Mouse (Mus musculus): ENCODE results near the gene Eif4a1.

Eif4a1 gene

DNA sequence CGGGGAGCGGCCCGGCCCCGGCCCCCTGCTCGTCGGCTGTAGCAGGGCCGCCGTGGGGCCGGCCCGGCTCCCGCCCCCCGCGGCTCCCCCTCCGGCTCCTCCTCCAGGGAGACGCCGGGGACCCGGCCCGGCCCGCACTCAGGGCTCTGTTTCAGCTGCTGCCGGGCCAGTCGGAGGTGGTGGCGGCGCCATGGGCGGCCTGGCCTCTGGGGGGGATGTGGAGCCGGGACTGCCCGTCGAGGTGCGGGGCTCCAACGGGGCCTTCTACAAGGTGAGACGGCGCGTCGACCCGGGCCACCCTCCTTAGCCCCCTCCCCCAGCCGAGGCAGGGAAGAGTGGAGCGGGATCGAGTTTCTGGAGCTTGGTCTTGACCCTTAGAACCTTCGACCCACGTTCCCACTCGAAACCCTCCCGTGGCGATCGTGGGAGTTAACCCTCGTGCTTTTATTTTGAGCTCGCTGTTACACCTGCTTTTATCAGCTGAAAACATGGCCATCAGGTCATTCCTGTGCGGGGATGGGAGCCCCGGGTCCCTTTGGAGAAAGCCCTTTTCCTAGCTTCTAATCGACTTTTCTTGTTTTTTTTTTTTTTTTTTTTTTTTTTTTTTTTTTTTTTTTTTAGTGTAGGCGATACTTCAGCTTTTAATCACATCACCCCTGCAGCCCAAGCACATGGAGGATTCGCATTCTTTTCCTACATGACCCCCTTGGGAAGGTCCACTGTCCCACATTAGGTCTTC is 38.9 kb downstream of the Eif4a1 start:
- no peak for TF ChIP-seq GATA4 (IDR thresholded peaks at IDR 0.05; ENCODE audit: insufficient replicate concordance, low read length)

GRCm38 (mm10) chr11:69632284-69633089 is 39.7 kb downstream of the Eif4a1 start, which contains the start of gene Fxr2:
Gene Fxr2, plus strand, starts transcription at chr11:69632990.
- TF ChIP-seq GATA4 (IDR thresholded peaks at IDR 0.05; ENCODE audit: insufficient replicate concordance, low read length) = peak; percentile 30; the same call in 1 of the 2 replicates

GRCm38 (mm10) chr11:69629802-69630201 is 42.4 kb downstream of the Eif4a1 start:
- TF ChIP-seq GATA4 (IDR thresholded peaks at IDR 0.05; ENCODE audit: insufficient replicate concordance, low read length) = no peak

DNA sequence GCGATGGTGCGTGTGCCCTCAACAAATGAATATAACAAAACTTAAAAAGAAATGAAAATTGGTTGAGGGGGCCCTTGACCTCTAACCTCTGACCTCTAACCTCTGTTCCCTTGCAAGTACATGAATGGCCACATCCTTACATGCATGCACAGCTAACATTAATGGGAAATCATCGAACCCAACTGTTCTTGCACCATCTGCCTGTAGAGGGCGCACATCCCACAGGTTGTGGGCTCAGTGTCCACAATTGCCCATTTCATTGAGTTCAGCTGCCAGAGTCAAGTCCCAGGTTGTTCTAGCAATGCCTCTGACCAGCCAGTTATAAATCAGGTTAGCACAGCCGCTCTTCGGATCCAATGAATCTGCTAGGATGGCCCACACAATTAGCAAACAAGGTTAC is 43.9 kb downstream of the Eif4a1 start:
- no peak for TF ChIP-seq GATA4 (IDR thresholded peaks at IDR 0.05; ENCODE audit: insufficient replicate concordance, low read length)

DNA sequence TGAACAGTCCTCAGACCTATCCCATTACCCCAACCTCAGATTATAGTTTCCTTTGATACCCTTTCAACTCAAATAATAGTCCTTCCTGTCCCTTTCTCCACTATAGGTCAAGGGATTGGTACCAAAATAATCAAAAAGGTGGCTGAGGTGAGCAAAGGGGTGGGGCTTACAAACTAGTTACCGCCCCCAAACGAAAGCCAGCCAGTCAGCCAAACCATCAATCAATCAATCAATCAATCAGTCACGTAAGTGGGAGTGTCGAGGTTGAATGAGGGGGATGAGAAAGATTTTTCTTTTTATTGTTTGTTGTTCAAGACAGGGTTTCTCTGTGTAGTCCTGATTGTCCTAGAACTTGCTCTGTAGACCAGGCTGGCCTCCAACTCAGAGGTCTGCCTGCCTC is 49.2 kb downstream of the Eif4a1 start:
- TF ChIP-seq GATA4 (IDR thresholded peaks at IDR 0.05; ENCODE audit: insufficient replicate concordance, low read length) = no peak

GRCm38 (mm10) chr11:69622406-69622805 is 49.8 kb downstream of the Eif4a1 start:
- TF ChIP-seq GATA4 (IDR thresholded peaks at IDR 0.05; ENCODE audit: insufficient replicate concordance, low read length) = no peak

DNA sequence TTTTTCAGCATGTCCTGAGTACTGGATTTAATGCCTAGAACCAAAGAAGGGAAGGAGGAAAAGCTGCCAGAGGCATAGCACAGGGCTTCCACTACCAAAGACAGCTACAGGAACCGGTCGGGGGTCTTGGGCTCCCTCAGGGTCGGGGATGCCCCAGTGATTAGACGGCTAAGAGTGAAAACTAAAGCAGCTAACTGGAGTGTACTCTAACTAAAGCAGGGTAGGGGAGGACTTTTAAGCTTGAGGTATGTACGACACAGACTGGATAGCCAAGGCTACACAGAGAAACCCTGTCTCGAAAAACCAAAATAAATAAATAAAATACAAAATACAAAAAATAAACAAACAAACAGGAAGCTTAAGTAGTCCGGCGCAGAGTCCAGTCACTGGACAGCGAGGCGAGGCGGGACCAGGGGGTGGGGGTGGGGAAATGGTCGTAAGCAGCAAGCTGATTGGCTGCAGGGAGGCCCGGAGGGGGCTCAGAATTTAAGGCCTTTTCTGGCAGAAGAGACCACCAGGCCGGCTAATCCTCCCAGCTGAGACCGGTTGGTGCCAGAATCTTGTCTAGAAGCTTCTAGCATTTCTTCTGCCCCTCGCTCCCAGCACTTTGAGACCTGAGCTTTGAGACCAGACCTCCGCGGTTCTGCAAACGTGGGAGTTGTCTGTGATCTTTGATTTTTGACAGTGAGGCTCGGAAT is 50.5 kb downstream of the Eif4a1 start, which contains the start of gene Sat2:
TSS of gene Sat2 (plus strand) at position 454 of the 698 bp plus-strand sequence.
- no peak for TF ChIP-seq GATA4 (IDR thresholded peaks at IDR 0.05; ENCODE audit: insufficient replicate concordance, low read length)

DNA sequence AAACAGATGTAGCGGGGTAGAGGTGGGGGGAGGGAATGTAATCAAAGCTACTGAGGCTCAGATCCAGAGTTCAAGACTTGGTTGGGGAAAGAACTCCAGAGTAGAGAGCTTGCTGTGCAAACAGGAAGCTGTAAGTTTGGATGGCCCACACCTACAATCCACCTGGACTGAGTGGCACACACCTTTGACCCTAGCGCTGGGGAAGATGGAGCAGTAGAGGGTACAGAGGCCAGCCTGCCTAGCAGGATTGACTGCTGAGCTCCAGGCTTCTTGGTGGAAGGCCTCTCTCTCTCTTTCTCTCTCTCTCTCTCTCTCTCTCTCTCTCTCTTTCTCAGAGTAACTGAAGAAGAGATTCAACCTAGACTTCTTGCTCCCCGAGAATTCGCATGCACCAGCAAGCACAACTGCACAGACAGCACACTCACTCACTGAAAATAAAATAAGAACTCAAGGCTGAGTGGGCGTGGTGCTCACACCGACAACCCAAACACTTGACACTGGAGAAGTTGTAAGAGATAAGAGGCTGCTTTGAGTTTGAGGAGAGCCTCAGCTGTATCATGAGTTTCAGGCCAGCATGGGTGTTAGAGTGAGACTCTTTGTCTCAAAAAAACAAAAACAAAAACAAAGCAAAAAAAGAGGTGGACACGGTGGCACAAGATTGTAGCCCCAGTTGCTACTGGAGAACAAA is 51.7 kb downstream of the Eif4a1 start:
- TF ChIP-seq GATA4 (IDR thresholded peaks at IDR 0.05; ENCODE audit: insufficient replicate concordance, low read length) = no peak

DNA sequence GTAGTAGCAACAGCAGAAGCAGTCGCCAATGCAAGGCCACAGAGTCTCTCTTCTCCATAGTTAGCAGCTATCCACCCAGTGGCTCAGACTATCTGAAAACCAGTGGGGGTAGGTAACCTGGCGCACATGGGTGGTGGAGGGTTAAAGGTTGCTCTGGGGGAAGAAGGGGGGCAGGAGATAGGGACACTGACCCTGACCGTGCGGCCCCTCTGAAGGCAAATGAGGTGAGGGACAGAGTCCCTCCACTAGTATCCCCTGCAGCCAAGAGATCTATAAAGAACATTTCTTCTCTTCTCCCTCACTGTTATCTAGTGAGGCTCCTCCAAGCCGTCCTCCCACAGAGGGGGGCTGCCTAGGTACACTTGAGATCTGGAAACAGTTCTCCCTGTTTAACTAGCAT is 54.4 kb downstream of the Eif4a1 start, which contains the start of gene Shbg:
TSS of gene Shbg (minus strand) at position 101 of the 400 bp plus-strand sequence.
- no peak for TF ChIP-seq GATA4 (IDR thresholded peaks at IDR 0.05; ENCODE audit: insufficient replicate concordance, low read length)
